Mouse (Mus musculus) heart, adult 2 months (tissue): ENCODE measurements around the gene Tcf7l1. TPM values are rescaled to one million over a fixed set of nuclear protein-coding genes. Genes with fewer than 3 reads are reported as not detected.
A peak's percentile ranks its signal among the peaks of the same experiment; 100 is the strongest.

Experiments
- DNase-seq, 2 experiments: peaks; one replicate each; pipeline ENCODE4 v3.0.0; 2021
- H3K27ac ChIP-seq: fragments of 200-600 bp; 2 replicates; pipeline ENCODE4 v1.8.1; 2022
- H3K27me3 ChIP-seq: fragments of 200-500 bp; 2 replicates; pipeline ENCODE4 v1.6.1; 2012; ENCODE audit warnings: mild to moderate bottlenecking, low read length, inconsistent platforms, mixed read lengths; ENCODE audit not compliant: control insufficient read depth, insufficient read depth
- H3K36me3 ChIP-seq: fragments of 200-500 bp; 2 replicates; pipeline ENCODE4 v1.6.1; 2012; ENCODE audit warnings: low read length, inconsistent platforms; ENCODE audit not compliant: control insufficient read depth, insufficient read depth
- H3K4me1 ChIP-seq: fragments of 200-500 bp; 2 replicates; pipeline ENCODE4 v1.6.1; 2011; ENCODE audit warnings: low read length; ENCODE audit not compliant: control insufficient read depth, insufficient read depth
- H3K4me3 ChIP-seq: fragments of 200-600 bp; 2 replicates; pipeline ENCODE4 v1.8.1; 2022
- H3K79me2 ChIP-seq: fragments of 200-500 bp; replicated peaks from 2 replicates; pipeline ENCODE4 v1.6.1; 2012; ENCODE audit warnings: mild to moderate bottlenecking, inconsistent platforms, low read length, moderate library complexity, mixed read lengths; ENCODE audit not compliant: control insufficient read depth, insufficient read depth
- H3K9ac ChIP-seq: fragments of 200-500 bp; 2 replicates; pipeline ENCODE4 v1.6.1; 2012; ENCODE audit warnings: low read depth, mild to moderate bottlenecking, control low read depth, inconsistent platforms, low read length, mixed read lengths
- CTCF ChIP-seq: fragments of 200-600 bp; IDR thresholded peaks from 2 replicates; pipeline ENCODE4 v1.8.1; 2022; ENCODE audit warnings: antibody characterized with exemption, mild to moderate bottlenecking, moderate library complexity
- EP300 ChIP-seq: fragments of 200-500 bp; IDR thresholded peaks from 2 replicates; pipeline ENCODE4 v1.6.1; 2011; ENCODE audit warnings: low read depth, low read length, control low read depth; ENCODE audit not compliant: insufficient read depth
- POLR2A ChIP-seq: fragments of 200-500 bp; IDR thresholded peaks from 2 replicates; pipeline ENCODE4 v1.6.1; 2011; ENCODE audit warnings: mild to moderate bottlenecking, low read depth, low read length, control low read depth; ENCODE audit not compliant: insufficient read depth
- WGBS: fragments of 180-500 bp; shearing (Covaris S2); methylation state at CpG from one replicate; pipeline ENCODE4 v1.1.7; 2018; 5-methylcytosine and 5-hydroxymethylcytosine counted together
- intact Hi-C: fragments of 180-260 bp; cut with DNase I; formaldehyde crosslinking; loops from one replicate; pipeline ENCODE4 v1.15.1; 2025
- polyA plus RNA-seq: library from polyadenylated mRNA; depleted of rRNA; stranded (reverse); fragments of >200 nt; gene quantifications from 2 replicates; pipeline ENCODE4 v1.2.3, GENCODE M21; 2012
- total RNA-seq, 2 experiments: library from RNA; stranded (reverse); gene quantifications; 2 replicates each; pipeline ENCODE4 v1.2.3; 2021

The Tcf7l1 gene
- total and polyA plus RNA-seq, 3 experiments, result 8.8 to 17.7 (median 10.0) TPM

GRCm38 (mm10) chr6:72648002-72648595 is 141.0 kb downstream of the Tcf7l1 start:
- Histone ChIP-seq H3K27ac (peak overlapping the region; percentile 50), H3K27me3 (no peaks in the 10 kb centered on the region), H3K36me3 (no peaks in the 10 kb centered on the region), H3K79me2 (no peaks in the 10 kb centered on the region), H3K4me3 (no peak overlapping the region), H3K9ac (no peak overlapping the region), H3K4me1 (peaks cover under 1% of the 10 kb centered on the region; the same call in 1 of the 2 replicates)
- WGBS, result 68% methylated on average over 12 of the region's 12 CpGs
- DNase-seq, result no peak
- intact Hi-C loops, result loop anchor here (10.0 kb wide), 1 partner anchor 507 kb away; no protein-coding TSS in a partner anchor
- no peak for TF ChIP-seq POLR2A
- no peak for TF ChIP-seq EP300
- no peak for TF ChIP-seq CTCF

GRCm38 (mm10) chr6:72647383-72647820 is 141.7 kb downstream of the Tcf7l1 start:
- H3K4me3 ChIP-seq, result no peak overlapping the region
- no peaks in the 10 kb centered on the region for H3K4me1 ChIP-seq
- H3K27ac ChIP-seq, result peak overlapping the region; percentile 50; the same call in 1 of the 2 replicates
- 33% methylated on average over 10 of the region's 10 CpGs for WGBS
- H3K27me3 ChIP-seq, result no peaks in the 10 kb centered on the region
- no peaks in the 10 kb centered on the region for H3K79me2 ChIP-seq
- TF ChIP-seq CTCF (peak; percentile 93), EP300 (peak; percentile 83; the same call in 1 of the 2 replicates), POLR2A (no peak)
- peak; percentile 66 to 72 for DNase-seq
- intact Hi-C loops, result loop anchor here (1.0 to 10.0 kb wide), 2 partner anchors 20 to 507 kb away; no protein-coding TSS in a partner anchor
- no peaks in the 10 kb centered on the region for H3K36me3 ChIP-seq
- H3K9ac ChIP-seq, result no peak overlapping the region

GRCm38 (mm10) chr6:72645364-72645763 is 143.7 kb downstream of the Tcf7l1 start:
- 91% methylated on average over 7 of the region's 7 CpGs for WGBS
- Histone ChIP-seq H3K4me1 (0 out of 2 replicates have a peak, but pooled peaks cover 1% of the 10 kb centered on the region), H3K27ac (no peak overlapping the region), H3K4me3 (no peak overlapping the region), H3K27me3 (no peaks in the 10 kb centered on the region), H3K9ac (no peak overlapping the region), H3K36me3 (no peaks in the 10 kb centered on the region), H3K79me2 (no peaks in the 10 kb centered on the region)
- DNase-seq, result no peak
- no peak for TF ChIP-seq EP300
- no peak for TF ChIP-seq POLR2A
- no peak for TF ChIP-seq CTCF
- intact Hi-C loops, result loop anchor here (10.0 kb wide), 1 partner anchor 509 kb away; no protein-coding TSS in a partner anchor

- Histone ChIP-seq H3K4me1 (0 out of 2 replicates have a peak, but pooled peaks cover 1% of the 10 kb centered on the region), H3K27ac (no peak overlapping the region), H3K79me2 (no peaks in the 10 kb centered on the region), H3K4me3 (no peak overlapping the region), H3K36me3 (no peaks in the 10 kb centered on the region), H3K9ac (no peak overlapping the region), H3K27me3 (no peaks in the 10 kb centered on the region)
- intact Hi-C loops, result loop anchor here (10.0 kb wide), 1 partner anchor 510 kb away; no protein-coding TSS in a partner anchor
- no peak for TF ChIP-seq POLR2A
- no peak for TF ChIP-seq CTCF
- TF ChIP-seq EP300, result no peak
- WGBS, result 70% methylated on average over 4 of the region's 4 CpGs
- DNase-seq, result no peak
Measured at GRCm38 (mm10) chr6:72644576-72644975, 144.5 kb downstream of the Tcf7l1 start.

- Histone ChIP-seq H3K27me3 (no peaks in the 10 kb centered on the region), H3K36me3 (no peaks in the 10 kb centered on the region), H3K79me2 (no peaks in the 10 kb centered on the region; the same call in 1 of the 2 replicates), H3K4me1 (peaks cover 3% of the 10 kb centered on the region; the same call in 1 of the 2 replicates), H3K9ac (no peak overlapping the region), H3K4me3 (no peak overlapping the region), H3K27ac (no peak overlapping the region)
- intact Hi-C loops, result loop anchor here (10.0 kb wide), 1 partner anchor 513 kb away; no protein-coding TSS in a partner anchor
- TF ChIP-seq EP300, result no peak
- TF ChIP-seq CTCF, result no peak
- TF ChIP-seq POLR2A, result no peak
- DNase-seq, result no peak
- 73% methylated on average over 18 of the region's 18 CpGs for WGBS
Measured at GRCm38 (mm10) chr6:72641218-72641954, 147.7 kb downstream of the Tcf7l1 start.

GRCm38 (mm10) chr6:72636940-72637339 is 152.1 kb downstream of the Tcf7l1 start:
- whole genome bisulfite sequencing, result 86% methylated on average over 3 of the region's 3 CpGs
- H3K27ac ChIP-seq, result no peak overlapping the region
- intact Hi-C loops, result loop anchor here (1.0 to 5.0 kb wide), 3 partner anchors 152 to 590 kb away; partner anchors contain the start of gene Tcf7l1

More at GRCm38 (mm10) chr6:72636940-72637339, 152.1 kb downstream of the Tcf7l1 start:
- no peak for DNase-seq
- no peaks in the 10 kb centered on the region; the same call in 1 of the 2 replicates for H3K79me2 ChIP-seq
- peak; percentile 47 for TF ChIP-seq CTCF
- no peak for TF ChIP-seq POLR2A
- no peak overlapping the region for H3K9ac ChIP-seq
- H3K4me3 ChIP-seq, result no peak overlapping the region
- peaks cover 4% of the 10 kb centered on the region for H3K4me1 ChIP-seq
- H3K27me3 ChIP-seq, result no peaks in the 10 kb centered on the region
- no peaks in the 10 kb centered on the region for H3K36me3 ChIP-seq
